Mouse (Mus musculus) liver (tissue): ENCODE measurements around the gene Prdm4.

Experiments
- DNase-seq: peaks from one replicate; pipeline ENCODE4 v3.0.0-alpha.2; 2020; ENCODE audit warnings: mixed read lengths

Prdm4 gene

GRCm38 (mm10) chr10:85916498-85917309 lies at the start of gene Prdm4:
Gene Prdm4 (minus strand): TSS chr10:85917142.
- DNase-seq, result peak; percentile 98

- DNase-seq, result no peak
Observed at GRCm38 (mm10) chr10:85966476-85966875, 49.5 kb upstream of the Prdm4 start.

- DNase-seq, result no peak
Observed at GRCm38 (mm10) chr10:85964316-85964715, 47.4 kb upstream of the Prdm4 start.

- DNase-seq, result no peak
Observed at GRCm38 (mm10) chr10:85962897-85963296, 46.0 kb upstream of the Prdm4 start.

GRCm38 (mm10) chr10:85957464-85957950 lies 40.6 kb upstream of the Prdm4 start, which contains the start of gene Rtcb:
Gene Rtcb (minus strand): TSS chr10:85957823.
- peak; percentile 94 for DNase-seq

- DNase-seq, result no peak
Observed at GRCm38 (mm10) chr10:85956871-85957419, 40.0 kb upstream of the Prdm4 start.

GRCm38 (mm10) chr10:85954429-85954828 lies 37.5 kb upstream of the Prdm4 start:
- DNase-seq, result no peak

GRCm38 (mm10) chr10:85953401-85953800 lies 36.5 kb upstream of the Prdm4 start:
- DNase-seq, result no peak

GRCm38 (mm10) chr10:85951765-85952443 lies 35.0 kb upstream of the Prdm4 start:
- no peak for DNase-seq

- DNase-seq, result no peak
Observed at GRCm38 (mm10) chr10:85948483-85949196, 31.7 kb upstream of the Prdm4 start.

GRCm38 (mm10) chr10:85936280-85936965 lies 19.5 kb upstream of the Prdm4 start:
- no peak for DNase-seq

GRCm38 (mm10) chr10:85929962-85930361 lies 13.0 kb upstream of the Prdm4 start:
- no peak for DNase-seq

- DNase-seq, result no peak
Observed at GRCm38 (mm10) chr10:85929208-85929591, 12.3 kb upstream of the Prdm4 start.

- peak; percentile 55 for DNase-seq
Observed at GRCm38 (mm10) chr10:85928499-85929207, 11.7 kb upstream of the Prdm4 start.

GRCm38 (mm10) chr10:85927676-85928445 lies 10.9 kb upstream of the Prdm4 start, which contains the start of gene Ascl4:
Gene Ascl4 (plus strand): TSS chr10:85927681.
- DNase-seq, result no peak

GRCm38 (mm10) chr10:85879886-85880486 lies 37.0 kb downstream of the Prdm4 start:
- no peak for DNase-seq

GRCm38 (mm10) chr10:85875812-85876211 lies 41.1 kb downstream of the Prdm4 start:
- no peak for DNase-seq

- DNase-seq, result no peak
Observed at GRCm38 (mm10) chr10:85873861-85874544, 42.9 kb downstream of the Prdm4 start.

GRCm38 (mm10) chr10:85872479-85872773 lies 44.5 kb downstream of the Prdm4 start:
- no peak for DNase-seq
